Mouse (Mus musculus): ENCODE results near the gene Nif3l1. TPM values are rescaled to one million over a fixed set of nuclear protein-coding genes. Genes with fewer than 3 reads are reported as not detected.

Nif3l1 gene
- polyA plus RNA-seq, 2 experiments, result 10.3 to 16.5 TPM

GRCm38 (mm10) chr1:58503793-58504370, 58.9 kb downstream of the Nif3l1 start:
- peak overlapping the region; percentile 79 for H3K4me2 ChIP-seq (ENCODE audit: low read depth)
- no peaks in the 10 kb centered on the region for H3K27me3 ChIP-seq (ENCODE audit: control insufficient read depth, insufficient read depth, low read length)
- H3K27ac ChIP-seq, result peak overlapping the region; percentile 85
- peak in 2 of 3 experiments; percentile 13 to 20 for DNase-seq (ENCODE audit: low read depth in 3 of 3, low spot score in 3 of 3)
- WGBS (ENCODE audit: insufficient replicate concordance), result 4% methylated on average over 9 of the region's 9 CpGs
- peaks cover 6 to 15% of the 10 kb centered on the region in 2 experiments for H3K4me1 ChIP-seq (replicated peaks; ENCODE audit: control insufficient read depth in 2 of 2, insufficient read depth in 2 of 2, low read length in 1 of 2)
- ATAC-seq (ENCODE audit: insufficient read depth), result no peak
- peaks cover 22% of the 10 kb centered on the region for H3K36me3 ChIP-seq (replicated peaks; ENCODE audit: control insufficient read depth, insufficient read depth, low read depth)
- peak overlapping the region; percentile 88 to 97 for H3K4me3 ChIP-seq (ENCODE audit: insufficient read depth in 1 of 2, low read depth in 2 of 2, low read length in 2 of 2)
- peak overlapping the region; percentile 96 for H3K9ac ChIP-seq (replicated peaks)
- TF ChIP-seq CTCF (IDR thresholded peaks at IDR 0.05; ENCODE audit: low read depth) (no peak), EP300 (IDR thresholded peaks at IDR 0.05; ENCODE audit: low read depth) (no peak)
- peaks cover 17% of the 10 kb centered on the region for H3K9me3 ChIP-seq (ENCODE audit: control insufficient read depth, low read length)

- H3K27me3 ChIP-seq (ENCODE audit: control insufficient read depth, insufficient read depth, low read length), result no peaks in the 10 kb centered on the region
- H3K36me3 ChIP-seq (replicated peaks; ENCODE audit: control insufficient read depth, insufficient read depth, low read depth), result peaks cover 14% of the 10 kb centered on the region
- ATAC-seq (ENCODE audit: insufficient read depth) (peak; percentile 94), DNase-seq (ENCODE audit: low read depth in 3 of 3, low spot score in 3 of 3) (peak; percentile 88 to 91 (median 90))
- peak within 1 kb of the TSS; percentile 79 for H3K4me2 ChIP-seq (ENCODE audit: low read depth)
- H3K9ac ChIP-seq (replicated peaks), result peak within 1 kb of the TSS; percentile 96
- H3K9me3 ChIP-seq (ENCODE audit: control insufficient read depth, low read length), result peaks cover 17% of the 10 kb centered on the region
- peaks cover 6 to 15% of the 10 kb centered on the region in 2 experiments for H3K4me1 ChIP-seq (replicated peaks; ENCODE audit: control insufficient read depth in 2 of 2, insufficient read depth in 2 of 2, low read length in 1 of 2)
- H3K27ac ChIP-seq, result peak within 1 kb of the TSS; percentile 85
- H3K4me3 ChIP-seq (ENCODE audit: insufficient read depth in 1 of 2, low read depth in 2 of 2, low read length in 2 of 2), result peak within 1 kb of the TSS; percentile 88 to 97
- WGBS (ENCODE audit: insufficient replicate concordance), result under 1% methylated on average over 64 of the region's 64 CpGs
- TF ChIP-seq CTCF (IDR thresholded peaks at IDR 0.05; ENCODE audit: low read depth) (no peak), EP300 (IDR thresholded peaks at IDR 0.05; ENCODE audit: low read depth) (no peak; the same call in 1 of the 2 replicates)
Observed at GRCm38 (mm10) chr1:58504577-58505254, 59.8 kb downstream of the Nif3l1 start, which contains the start of gene Orc2. TSS of gene Orc2 (minus strand) at chr1:58505109.

GRCm38 (mm10) chr1:58507249-58507648, 62.3 kb downstream of the Nif3l1 start:
- DNase-seq (ENCODE audit: low read depth in 3 of 3, low spot score in 3 of 3), result no peak
- H3K9me3 ChIP-seq (ENCODE audit: control insufficient read depth, low read length), result peaks cover 17% of the 10 kb centered on the region
- H3K4me1 ChIP-seq (replicated peaks; ENCODE audit: control insufficient read depth in 2 of 2, insufficient read depth in 2 of 2, low read length in 1 of 2), result peaks cover 6 to 8% of the 10 kb centered on the region in 2 experiments
- no peak overlapping the region for H3K4me2 ChIP-seq (ENCODE audit: low read depth)
- H3K27me3 ChIP-seq (ENCODE audit: control insufficient read depth, insufficient read depth, low read length), result no peaks in the 10 kb centered on the region
- no peaks in the 10 kb centered on the region for H3K36me3 ChIP-seq (replicated peaks; ENCODE audit: control insufficient read depth, insufficient read depth, low read depth)
- H3K4me3 ChIP-seq (ENCODE audit: insufficient read depth in 1 of 2, low read depth in 2 of 2, low read length in 2 of 2), result no peak overlapping the region
- H3K27ac ChIP-seq, result no peak overlapping the region
- 70% methylated on average over 3 of the region's 3 CpGs for WGBS (ENCODE audit: insufficient replicate concordance)
- no peak for ATAC-seq (ENCODE audit: insufficient read depth)
- no peak overlapping the region for H3K9ac ChIP-seq (replicated peaks)
- TF ChIP-seq CTCF (IDR thresholded peaks at IDR 0.05; ENCODE audit: low read depth) (no peak), EP300 (IDR thresholded peaks at IDR 0.05; ENCODE audit: low read depth) (no peak)

Other genes starting within 250 kb of the Nif3l1 start
- 0.10 and 0.75 TPM in 2 replicates for gene Aox4, start 234.8 kb upstream of the Nif3l1 start, polyA plus RNA-seq (2012; rRNA removed)
- gene Aox4, start 234.8 kb upstream of the Nif3l1 start, polyA plus RNA-seq (2014; fragmentation: Nextera tagmentation; extraction: Ambion mirVana), result 0.22 and 0.25 TPM in 2 replicates
- gene Aox2, start 166.8 kb upstream of the Nif3l1 start, polyA plus RNA-seq (2012; rRNA removed), result 0.01 TPM in 1 of 2 replicates, not detected in the other
- gene Aox2, start 166.8 kb upstream of the Nif3l1 start, polyA plus RNA-seq (2014; fragmentation: Nextera tagmentation; extraction: Ambion mirVana), result not detected in 2 replicates
- gene Bzw1, start 52.3 kb upstream of the Nif3l1 start, polyA plus RNA-seq (2012; rRNA removed), result 25.8 and 38.3 TPM in 2 replicates
- gene Bzw1, start 52.3 kb upstream of the Nif3l1 start, polyA plus RNA-seq (2014; fragmentation: Nextera tagmentation; extraction: Ambion mirVana), result 152 and 153 TPM in 2 replicates
- 49.0 and 97.9 TPM in 2 replicates for gene Clk1, start 21.1 kb upstream of the Nif3l1 start, polyA plus RNA-seq (2012; rRNA removed)
- 69.3 and 78.5 TPM in 2 replicates for gene Clk1, start 21.1 kb upstream of the Nif3l1 start, polyA plus RNA-seq (2014; fragmentation: Nextera tagmentation; extraction: Ambion mirVana)
- 12.1 and 18.6 TPM in 2 replicates for gene Ppil3, start 335 bp downstream of the Nif3l1 start, polyA plus RNA-seq (2012; rRNA removed)
- gene Ppil3, start 335 bp downstream of the Nif3l1 start, polyA plus RNA-seq (2014; fragmentation: Nextera tagmentation; extraction: Ambion mirVana), result 29.8 and 31.0 TPM in 2 replicates
- gene Orc2, start 60.0 kb downstream of the Nif3l1 start, polyA plus RNA-seq (2012; rRNA removed), result 17.7 and 21.2 TPM in 2 replicates
- 39.0 and 40.0 TPM in 2 replicates for gene Orc2, start 60.0 kb downstream of the Nif3l1 start, polyA plus RNA-seq (2014; fragmentation: Nextera tagmentation; extraction: Ambion mirVana)
- 0.63 and 0.95 TPM in 2 replicates for gene Fam126b, start 141.2 kb downstream of the Nif3l1 start, polyA plus RNA-seq (2012; rRNA removed)
- 2.4 and 2.9 TPM in 2 replicates for gene Fam126b, start 141.2 kb downstream of the Nif3l1 start, polyA plus RNA-seq (2014; fragmentation: Nextera tagmentation; extraction: Ambion mirVana)
- gene Ndufb3, start 141.2 kb downstream of the Nif3l1 start, polyA plus RNA-seq (2012; rRNA removed), result 43.5 and 93.3 TPM in 2 replicates
- gene Ndufb3, start 141.2 kb downstream of the Nif3l1 start, polyA plus RNA-seq (2014; fragmentation: Nextera tagmentation; extraction: Ambion mirVana), result 118 and 123 TPM in 2 replicates

All from liver, embryonic 14.5 days (tissue).